Mouse (Mus musculus) heart, postnatal 0 days (tissue): ENCODE data around the gene Acbd5. TPM values are rescaled to one million over a fixed set of nuclear protein-coding genes. Genes with fewer than 3 reads are reported as not detected.
A peak's percentile ranks its signal among the peaks of the same experiment; 100 is the strongest.

Experiments used
- ATAC-seq: fragments of 200-750 bp; cut with Nextera tagmentation; 2 replicates; pipeline ENCODE4 v1.8.0; 2017; ENCODE audit warnings: low read depth, moderate number of reproducible peaks, moderate library complexity; ENCODE audit not compliant: insufficient read depth
- DNase-seq: peaks from one replicate; pipeline ENCODE4 v3.0.0-alpha.2; 2016; ENCODE audit warnings: low spot score
- H3K27ac ChIP-seq: fragments of 300-500 bp; sonication (generic); 2 replicates; pipeline ENCODE4 v1.5.1; 2014; ENCODE audit warnings: low read depth, mild to moderate bottlenecking
- H3K27me3 ChIP-seq: fragments of 300-500 bp; sonication (generic); 2 replicates; pipeline ENCODE4 v1.6.1; 2014; ENCODE audit warnings: low read length, mixed read lengths; ENCODE audit not compliant: control insufficient read depth, insufficient read depth
- H3K36me3 ChIP-seq: fragments of 300-500 bp; sonication (generic); replicated peaks from 2 replicates; pipeline ENCODE4 v1.6.1; 2014; ENCODE audit warnings: low read length, mixed read lengths; ENCODE audit not compliant: control insufficient read depth, insufficient read depth
- H3K4me1 ChIP-seq: fragments of 300-500 bp; sonication (generic); 2 replicates; pipeline ENCODE4 v1.6.1; 2014; ENCODE audit warnings: antibody characterized with exemption; ENCODE audit not compliant: control insufficient read depth, insufficient read depth
- H3K4me2 ChIP-seq: fragments of 300-500 bp; sonication (generic); 2 replicates; pipeline ENCODE4 v1.6.1; 2014; ENCODE audit warnings: low read depth, mild to moderate bottlenecking, low read length, moderate library complexity
- H3K4me3 ChIP-seq: fragments of 300-500 bp; sonication (generic); 2 replicates; pipeline ENCODE4 v1.5.1; 2014; ENCODE audit warnings: low read depth, low read length
- H3K9ac ChIP-seq: fragments of 300-500 bp; sonication (generic); replicated peaks from 2 replicates; pipeline ENCODE4 v1.6.1; 2014; ENCODE audit warnings: low read depth, low read length, mixed read lengths
- H3K9me3 ChIP-seq: fragments of 300-500 bp; sonication (generic); replicated peaks from 2 replicates; pipeline ENCODE4 v1.6.1; 2016; ENCODE audit warnings: low read length; ENCODE audit not compliant: control insufficient read depth
- CTCF ChIP-seq: IDR thresholded peaks from 2 replicates; pipeline ENCODE4 v1.5.1; 2016; ENCODE audit warnings: antibody characterized with exemption, control low read depth, low read depth
- EP300 ChIP-seq: IDR thresholded peaks from 2 replicates; pipeline ENCODE4 v1.6.1; 2016; ENCODE audit warnings: antibody characterized with exemption, low read depth
- WGBS: fragments of 180-500 bp; shearing (Covaris S2); extraction: QIAGEN DNeasy Blood & Tissue Kit; methylation state at CpG from one replicate; pipeline ENCODE4 v1.1.7; 2014; 5-methylcytosine and 5-hydroxymethylcytosine counted together
- polyA plus RNA-seq: library from polyadenylated mRNA; unstranded; fragments of >200 nt; fragmentation: Nextera tagmentation; extraction: Ambion mirVana; gene quantifications from 2 replicates; pipeline ENCODE4 v1.2.1, GENCODE M21; 2015
- total RNA-seq: library from RNA; depleted of rRNA; stranded (reverse); fragments of >200 nt; gene quantifications from 2 replicates; pipeline ENCODE4 v1.2.3, GENCODE M21; 2014; ENCODE audit warnings: low replicate concordance

Acbd5 gene
- total and polyA plus RNA-seq, 2 experiments from 2014 or later = 15.5 to 21.5 TPM

- no peaks in the 10 kb centered on the region for H3K27me3 ChIP-seq
- 99% methylated on average over 2 of the region's 2 CpGs for WGBS
Observed at GRCm38 (mm10) chr2:23078588-23078987, 10.6 kb downstream of the Acbd5 start.

DNA sequence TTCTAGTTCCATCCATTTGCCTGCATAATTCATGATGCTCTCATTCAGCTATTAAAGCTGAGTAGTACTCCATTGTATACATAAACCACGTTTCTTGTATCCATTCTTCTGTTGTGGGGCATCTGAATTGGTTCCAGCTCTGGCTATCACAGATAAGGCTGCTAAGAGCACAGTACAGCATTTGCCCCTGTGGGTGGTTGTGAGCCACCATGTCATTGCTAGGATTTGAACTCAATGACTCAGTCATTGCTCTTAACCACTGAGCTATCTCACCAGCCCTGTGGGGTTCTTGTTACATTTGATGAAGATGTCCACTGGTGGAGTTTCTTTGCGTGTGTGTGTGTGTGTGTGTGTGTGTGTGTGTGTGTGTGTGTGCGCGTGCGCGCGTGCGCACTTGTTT is 16.6 kb downstream of the Acbd5 start:
- H3K36me3 ChIP-seq = peaks cover 44% of the 10 kb centered on the region
- ATAC-seq (no peak), DNase-seq (no peak)
- H3K9ac ChIP-seq = no peak overlapping the region
- no peak overlapping the region for H3K4me3 ChIP-seq
- H3K9me3 ChIP-seq = no peaks in the 10 kb centered on the region
- no peaks in the 10 kb centered on the region for H3K27me3 ChIP-seq
- no peak for TF ChIP-seq CTCF
- H3K4me1 ChIP-seq = no peaks in the 10 kb centered on the region
- 92% methylated on average over 8 of the region's 8 CpGs for WGBS
- no peak overlapping the region for H3K27ac ChIP-seq
- H3K4me2 ChIP-seq = no peak overlapping the region

More at GRCm38 (mm10) chr2:23078588-23078987, 10.6 kb downstream of the Acbd5 start:
- Histone ChIP-seq H3K27ac (no peak overlapping the region), H3K9me3 (no peaks in the 10 kb centered on the region), H3K36me3 (peaks cover 57% of the 10 kb centered on the region), H3K4me1 (no peaks in the 10 kb centered on the region), H3K4me3 (no peak overlapping the region), H3K9ac (no peak overlapping the region), H3K4me2 (no peak overlapping the region)
- ATAC-seq (no peak), DNase-seq (no peak)
- TF ChIP-seq CTCF (no peak), EP300 (no peak)

DNA sequence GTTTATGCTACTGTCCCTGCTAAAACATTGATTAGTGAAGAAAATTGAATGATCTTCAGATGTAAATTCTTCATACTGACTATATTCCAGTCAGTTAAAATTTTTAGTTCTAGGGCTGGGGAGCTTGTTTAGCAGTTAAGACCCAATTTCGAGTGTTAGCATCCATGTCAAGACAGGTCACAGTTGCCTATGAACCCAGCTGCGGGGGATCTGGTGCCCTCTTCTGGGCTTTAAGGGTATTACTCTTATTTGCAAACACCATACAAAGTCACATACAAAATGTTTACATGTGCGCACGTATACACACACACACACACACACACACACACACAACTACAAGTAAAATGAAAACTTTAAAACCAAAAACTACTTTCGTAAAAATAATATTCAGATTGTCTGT is 24.2 kb downstream of the Acbd5 start:
- H3K27ac ChIP-seq = no peak overlapping the region
- H3K4me2 ChIP-seq = no peak overlapping the region
- TF ChIP-seq EP300 = no peak
- peak; percentile 64 for TF ChIP-seq CTCF
- WGBS = 52% methylated on average over 5 of the region's 5 CpGs
- no peak overlapping the region for H3K9ac ChIP-seq
- ATAC-seq (no peak), DNase-seq (peak; percentile 18)
- H3K9me3 ChIP-seq = no peaks in the 10 kb centered on the region
- H3K4me3 ChIP-seq = no peak overlapping the region
- H3K27me3 ChIP-seq = no peaks in the 10 kb centered on the region
- H3K36me3 ChIP-seq = peaks cover 63% of the 10 kb centered on the region
- no peaks in the 10 kb centered on the region for H3K4me1 ChIP-seq

GRCm38 (mm10) chr2:23097028-23097427 is 29.1 kb downstream of the Acbd5 start:
- no peak overlapping the region for H3K4me3 ChIP-seq
- peaks cover 35% of the 10 kb centered on the region for H3K36me3 ChIP-seq
- no peak overlapping the region for H3K4me2 ChIP-seq
- no peaks in the 10 kb centered on the region for H3K27me3 ChIP-seq
- H3K4me1 ChIP-seq = no peaks in the 10 kb centered on the region
- DNase-seq (no peak), ATAC-seq (no peak)
- H3K9me3 ChIP-seq = no peaks in the 10 kb centered on the region
- TF ChIP-seq CTCF (no peak), EP300 (no peak)
- H3K27ac ChIP-seq = no peak overlapping the region
- no peak overlapping the region for H3K9ac ChIP-seq

GRCm38 (mm10) chr2:23102266-23102665 is 34.3 kb downstream of the Acbd5 start:
- H3K27me3 ChIP-seq = no peaks in the 10 kb centered on the region
- no peak for DNase-seq
- no peaks in the 10 kb centered on the region for H3K9me3 ChIP-seq
- no peak overlapping the region for H3K9ac ChIP-seq
- peaks cover 5% of the 10 kb centered on the region; the same call in 1 of the 2 replicates for H3K36me3 ChIP-seq
- H3K27ac ChIP-seq = no peak overlapping the region
- no peak for TF ChIP-seq CTCF
- TF ChIP-seq EP300 = no peak
- no peaks in the 10 kb centered on the region for H3K4me1 ChIP-seq
- no peak overlapping the region for H3K4me3 ChIP-seq
- H3K4me2 ChIP-seq = no peak overlapping the region
- no peak for ATAC-seq

DNA sequence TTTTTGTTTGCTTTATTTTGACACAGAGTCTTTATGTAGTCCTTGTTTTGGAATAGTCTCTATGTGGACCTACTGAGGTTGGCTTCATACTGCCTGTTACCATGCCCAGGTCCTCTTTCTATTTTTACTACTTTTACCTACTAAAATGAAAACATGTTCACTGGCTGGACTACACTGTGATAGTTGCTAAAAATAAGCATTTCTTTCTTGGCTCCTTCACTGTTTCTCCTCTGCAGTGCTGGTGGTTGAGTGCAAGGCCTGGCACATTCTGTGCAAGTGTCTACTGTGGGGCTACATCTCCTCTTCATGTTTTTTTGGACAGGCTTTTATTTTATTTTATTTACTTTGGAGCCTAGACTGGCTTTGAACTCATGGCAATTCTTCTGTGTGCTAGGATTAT is 51.6 kb downstream of the Acbd5 start:
- Histone ChIP-seq H3K4me3 (no peak overlapping the region), H3K4me1 (no peaks in the 10 kb centered on the region), H3K27me3 (no peaks in the 10 kb centered on the region), H3K9ac (no peak overlapping the region), H3K36me3 (peaks cover 18% of the 10 kb centered on the region), H3K9me3 (no peaks in the 10 kb centered on the region), H3K4me2 (no peak overlapping the region), H3K27ac (no peak overlapping the region)
- DNase-seq = no peak
- TF ChIP-seq EP300 (no peak), CTCF (no peak)
- no peak for ATAC-seq
